Mouse (Mus musculus): ENCODE data around the gene Dld. TPM values are rescaled to one million over a fixed set of nuclear protein-coding genes. Genes with fewer than 3 reads are reported as not detected.

The Dld gene
- 2.8 TPM in 1 of 2 replicates, not detected in the other for polyA plus RNA-seq (2012; ENCODE audit: insufficient read depth, low replicate concordance)

DNA sequence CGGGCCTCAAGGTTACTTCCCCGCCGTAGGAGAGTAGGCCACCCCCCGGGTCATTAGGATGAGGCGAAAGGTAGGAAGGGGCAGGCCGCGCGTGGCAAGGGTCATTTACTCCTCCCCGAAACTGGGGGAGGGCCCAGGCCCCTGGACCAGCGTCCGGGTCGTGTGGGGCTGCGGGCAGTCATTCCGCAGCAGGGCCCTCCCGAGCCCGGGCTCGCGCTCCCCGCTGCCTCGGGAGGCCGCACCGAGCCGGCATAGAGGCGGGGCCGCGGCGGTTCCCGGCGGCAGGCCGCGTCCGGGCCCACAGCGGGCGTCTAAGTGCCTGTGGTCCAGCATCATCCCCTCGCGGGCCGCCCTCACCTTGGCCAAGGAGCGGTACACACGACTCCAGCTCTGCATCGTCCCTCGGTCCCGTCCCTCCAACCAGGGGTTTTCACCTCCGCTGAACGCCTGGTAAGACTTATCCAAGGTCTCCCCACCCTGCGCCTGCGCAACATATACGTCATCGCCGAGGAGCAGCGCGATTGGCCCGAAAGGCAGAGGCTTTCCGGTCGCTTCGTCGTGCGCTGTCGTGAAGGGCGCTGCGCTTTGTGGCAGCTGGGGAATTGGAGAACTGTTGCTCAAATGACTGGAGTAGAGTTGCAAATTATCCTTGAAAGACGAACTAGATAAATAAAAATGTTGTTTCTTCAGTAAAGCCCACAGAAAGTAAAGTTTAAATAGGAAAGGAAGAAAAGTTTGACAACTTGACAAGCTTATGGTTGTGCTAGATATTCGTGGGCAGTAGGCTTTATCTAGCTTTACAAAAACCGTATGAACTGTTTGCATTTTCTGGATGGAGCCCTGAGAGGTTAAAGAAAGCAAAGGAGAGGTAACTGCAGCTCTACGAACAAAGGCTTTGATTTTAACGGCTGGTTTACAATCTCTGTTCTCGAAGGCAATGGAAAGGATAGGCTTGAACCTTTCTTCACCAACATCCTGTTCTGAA lies at the start of gene Dld:
Gene Dld (minus strand): TSS at position 510 of the 985 bp plus-strand sequence.
- Histone ChIP-seq H3K9me3 (peaks cover 16% of the 10 kb centered on the region), H3K27me3 (replicated peaks) (no peaks in the 10 kb centered on the region), H3K36me3 (replicated peaks; ENCODE audit: low read length) (peaks cover 27% of the 10 kb centered on the region), H3K4me3 (replicated peaks) (peak within 1 kb of the TSS; percentile 100), H3K4me1 (peaks cover 25% of the 10 kb centered on the region)
- TF ChIP-seq GATA1 (IDR thresholded peaks at IDR 0.05; ENCODE audit: borderline replicate concordance, low read length) (no peak), FLI1 (IDR thresholded peaks at IDR 0.05; ENCODE audit: low read length) (no peak)

- H3K4me3 ChIP-seq (replicated peaks) = no peak overlapping the region
- H3K4me1 ChIP-seq = no peaks in the 10 kb centered on the region
- H3K27me3 ChIP-seq (replicated peaks) = peaks cover 12% of the 10 kb centered on the region
- no peaks in the 10 kb centered on the region for H3K9me3 ChIP-seq
- no peaks in the 10 kb centered on the region for H3K36me3 ChIP-seq (replicated peaks; ENCODE audit: low read length)
- no peak for TF ChIP-seq GATA1 (IDR thresholded peaks at IDR 0.05; ENCODE audit: borderline replicate concordance, low read length)
- TF ChIP-seq FLI1 (IDR thresholded peaks at IDR 0.05; ENCODE audit: low read length) = no peak
These were observed 49.6 kb upstream of the Dld start for GRCm38 (mm10) chr12:31400821-31401220.

- Histone ChIP-seq H3K4me3 (replicated peaks) (no peak overlapping the region), H3K9me3 (no peaks in the 10 kb centered on the region), H3K36me3 (replicated peaks; ENCODE audit: low read length) (no peaks in the 10 kb centered on the region), H3K27me3 (replicated peaks) (peaks cover 7% of the 10 kb centered on the region), H3K4me1 (no peaks in the 10 kb centered on the region)
- TF ChIP-seq GATA1 (IDR thresholded peaks at IDR 0.05; ENCODE audit: borderline replicate concordance, low read length) = no peak
- no peak for TF ChIP-seq FLI1 (IDR thresholded peaks at IDR 0.05; ENCODE audit: low read length)
These were observed 46.5 kb upstream of the Dld start for GRCm38 (mm10) chr12:31397709-31398108.

DNA sequence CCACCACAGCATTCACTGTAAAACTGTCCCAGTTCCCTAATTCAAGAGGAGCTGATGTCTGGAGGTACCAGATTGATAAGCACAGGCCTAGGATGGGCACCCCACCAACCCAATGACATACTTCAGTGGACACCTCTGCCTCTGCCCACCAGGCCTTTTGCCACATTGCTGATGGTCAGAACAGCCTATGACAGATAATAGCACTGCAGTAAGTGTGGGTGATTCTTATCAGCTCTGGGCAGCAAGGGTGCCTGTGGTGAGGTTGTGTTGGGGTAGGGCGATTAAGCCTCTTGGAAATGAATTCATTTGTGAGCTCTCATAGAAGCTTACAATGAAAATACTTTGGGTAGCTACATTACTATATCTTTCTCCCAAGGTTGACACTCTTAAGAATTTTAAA lies 44.6 kb upstream of the Dld start:
- Histone ChIP-seq H3K27me3 (replicated peaks) (peaks cover 4% of the 10 kb centered on the region), H3K36me3 (replicated peaks; ENCODE audit: low read length) (no peaks in the 10 kb centered on the region), H3K9me3 (no peaks in the 10 kb centered on the region), H3K4me3 (replicated peaks) (no peak overlapping the region), H3K4me1 (peaks cover 4% of the 10 kb centered on the region; the same call in 1 of the 2 replicates)
- TF ChIP-seq FLI1 (IDR thresholded peaks at IDR 0.05; ENCODE audit: low read length) (no peak), GATA1 (IDR thresholded peaks at IDR 0.05; ENCODE audit: borderline replicate concordance, low read length) (no peak)

DNA sequence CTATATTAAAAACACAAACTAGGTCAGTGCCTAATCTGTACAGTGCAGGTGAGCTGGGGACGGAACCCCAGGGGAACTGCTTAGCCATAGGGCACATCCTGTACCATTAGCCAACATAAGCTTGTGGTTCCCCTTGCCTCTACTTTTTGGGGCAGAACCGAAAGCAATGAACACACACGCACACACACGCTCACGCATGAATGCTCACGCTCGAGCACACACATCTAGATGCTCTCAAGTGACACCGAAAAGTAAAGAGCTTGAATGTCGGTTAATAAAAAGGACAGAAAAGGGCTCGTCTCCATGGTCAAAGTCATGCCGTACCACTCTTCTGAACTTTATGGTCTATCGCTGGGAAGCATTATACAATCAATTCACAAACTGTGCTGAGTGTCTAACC lies 40.4 kb upstream of the Dld start:
- no peaks in the 10 kb centered on the region for H3K27me3 ChIP-seq (replicated peaks)
- no peaks in the 10 kb centered on the region for H3K36me3 ChIP-seq (replicated peaks; ENCODE audit: low read length)
- H3K9me3 ChIP-seq = no peaks in the 10 kb centered on the region
- H3K4me3 ChIP-seq (replicated peaks) = no peak overlapping the region
- TF ChIP-seq FLI1 (IDR thresholded peaks at IDR 0.05; ENCODE audit: low read length) (no peak), GATA1 (IDR thresholded peaks at IDR 0.05; ENCODE audit: borderline replicate concordance, low read length) (no peak)
- H3K4me1 ChIP-seq = peaks cover 4% of the 10 kb centered on the region; the same call in 1 of the 2 replicates

GRCm38 (mm10) chr12:31390571-31390970 lies 39.3 kb upstream of the Dld start, which contains the start of gene Slc26a3:
Gene Slc26a3, plus strand, starts transcription at chr12:31390871.
- Histone ChIP-seq H3K27me3 (replicated peaks) (no peaks in the 10 kb centered on the region), H3K4me1 (peaks cover 4% of the 10 kb centered on the region; the same call in 1 of the 2 replicates), H3K4me3 (replicated peaks) (no peak within 1 kb of the TSS), H3K9me3 (no peaks in the 10 kb centered on the region), H3K36me3 (replicated peaks; ENCODE audit: low read length) (no peaks in the 10 kb centered on the region)
- TF ChIP-seq GATA1 (IDR thresholded peaks at IDR 0.05; ENCODE audit: borderline replicate concordance, low read length) (no peak), FLI1 (IDR thresholded peaks at IDR 0.05; ENCODE audit: low read length) (no peak)

DNA sequence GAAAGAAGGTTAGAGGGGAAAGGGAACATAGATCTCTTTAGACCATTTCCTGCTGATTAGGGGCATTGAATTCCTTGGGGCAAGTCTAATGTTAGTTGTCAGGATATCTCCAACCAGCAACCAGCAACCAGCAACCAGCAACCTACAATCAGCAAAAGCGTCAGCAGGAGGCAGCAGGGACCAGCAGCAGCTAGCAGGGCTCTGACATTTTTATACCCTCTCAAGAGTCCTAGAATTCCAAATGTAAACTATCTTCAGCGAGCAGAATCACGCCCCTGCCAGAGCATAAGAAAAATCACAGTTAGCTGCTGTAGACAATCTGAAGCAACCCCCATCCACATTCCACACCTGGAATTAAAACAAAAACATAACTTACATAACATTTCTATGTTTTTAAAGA lies 36.0 kb upstream of the Dld start:
- Histone ChIP-seq H3K4me3 (replicated peaks) (no peak overlapping the region), H3K27me3 (replicated peaks) (peaks cover 3% of the 10 kb centered on the region), H3K9me3 (no peaks in the 10 kb centered on the region), H3K36me3 (replicated peaks; ENCODE audit: low read length) (no peaks in the 10 kb centered on the region), H3K4me1 (peaks cover 3% of the 10 kb centered on the region; the same call in 1 of the 2 replicates)
- TF ChIP-seq FLI1 (IDR thresholded peaks at IDR 0.05; ENCODE audit: low read length) (no peak), GATA1 (IDR thresholded peaks at IDR 0.05; ENCODE audit: borderline replicate concordance, low read length) (no peak)

DNA sequence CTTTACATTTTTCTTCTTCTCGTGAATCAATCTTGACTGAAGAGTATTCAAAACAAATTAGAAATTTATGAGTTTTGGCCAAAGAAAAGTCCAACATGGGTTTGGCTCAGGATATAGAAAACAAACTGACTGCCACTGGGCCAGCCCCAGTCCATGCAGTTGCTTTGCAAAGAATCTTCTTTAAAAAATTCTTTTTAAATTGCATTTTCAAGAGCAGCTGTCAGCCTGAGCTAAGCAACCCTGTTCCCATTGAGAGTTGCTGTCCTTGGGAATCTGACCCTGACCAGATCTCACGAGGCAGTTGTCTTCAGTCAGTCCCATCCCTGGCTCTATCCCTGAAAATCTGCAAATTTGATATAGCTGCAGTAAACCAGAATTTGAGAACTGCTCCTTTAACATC lies 31.2 kb upstream of the Dld start:
- Histone ChIP-seq H3K36me3 (replicated peaks; ENCODE audit: low read length) (no peaks in the 10 kb centered on the region), H3K9me3 (no peaks in the 10 kb centered on the region), H3K4me1 (no peaks in the 10 kb centered on the region), H3K27me3 (replicated peaks) (peaks cover 3% of the 10 kb centered on the region), H3K4me3 (replicated peaks) (no peak overlapping the region)
- no peak for TF ChIP-seq FLI1 (IDR thresholded peaks at IDR 0.05; ENCODE audit: low read length)
- TF ChIP-seq GATA1 (IDR thresholded peaks at IDR 0.05; ENCODE audit: borderline replicate concordance, low read length) = no peak

DNA sequence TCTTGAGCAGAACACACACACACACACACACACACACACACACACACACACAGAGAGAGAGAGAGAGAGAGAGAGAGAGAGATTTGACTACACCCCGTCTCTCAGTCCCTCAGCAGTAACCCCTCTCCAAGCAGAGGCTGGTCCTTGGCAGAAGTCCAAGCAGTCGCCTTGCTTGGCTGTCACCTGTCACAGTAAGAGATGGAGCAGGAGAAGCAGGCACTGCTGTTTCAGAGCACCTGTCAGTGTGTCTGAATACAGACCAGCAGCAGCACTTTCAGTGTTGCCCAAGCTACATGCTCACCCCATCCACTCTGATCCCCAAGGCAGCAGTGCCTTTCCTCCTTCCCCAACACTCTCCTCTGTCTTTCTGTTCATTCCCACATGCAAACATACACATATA lies 29.6 kb upstream of the Dld start:
- Histone ChIP-seq H3K9me3 (no peaks in the 10 kb centered on the region), H3K36me3 (replicated peaks; ENCODE audit: low read length) (no peaks in the 10 kb centered on the region), H3K4me3 (replicated peaks) (no peak overlapping the region), H3K27me3 (replicated peaks) (peaks cover 3% of the 10 kb centered on the region), H3K4me1 (peaks cover 11% of the 10 kb centered on the region)
- TF ChIP-seq GATA1 (IDR thresholded peaks at IDR 0.05; ENCODE audit: borderline replicate concordance, low read length) = no peak
- TF ChIP-seq FLI1 (IDR thresholded peaks at IDR 0.05; ENCODE audit: low read length) = no peak

- no peak for TF ChIP-seq GATA1 (IDR thresholded peaks at IDR 0.05; ENCODE audit: borderline replicate concordance, low read length)
- TF ChIP-seq FLI1 (IDR thresholded peaks at IDR 0.05; ENCODE audit: low read length) = no peak
These were observed 26.0 kb upstream of the Dld start for GRCm38 (mm10) chr12:31377241-31377640.

More at GRCm38 (mm10) chr12:31377241-31377640, 26.0 kb upstream of the Dld start:
- Histone ChIP-seq H3K9me3 (no peaks in the 10 kb centered on the region), H3K4me3 (replicated peaks) (no peak overlapping the region), H3K36me3 (replicated peaks; ENCODE audit: low read length) (no peaks in the 10 kb centered on the region), H3K27me3 (replicated peaks) (no peaks in the 10 kb centered on the region), H3K4me1 (peaks cover 28% of the 10 kb centered on the region)
